Mouse (Mus musculus) stomach, embryonic 14.5 days (tissue): ENCODE measurements at regions not wholly inside any gene's neighbourhood (a gene's known extent, or its start where the extent isn't known, plus 50 kb on each side); places are given as distances from the start of the nearest gene placed in this dataset.

Source experiments
- ATAC-seq: fragments of 200-750 bp; cut with Nextera tagmentation; 2 replicates; pipeline ENCODE4 v1.8.0; 2017; ENCODE audit warnings: low read depth, moderate TSS enrichment; ENCODE audit not compliant: insufficient number of reproducible peaks, insufficient read depth, low FRiP score
- H3K27ac ChIP-seq: fragments of 300-500 bp; sonication (generic); 2 replicates; pipeline ENCODE4 v1.5.1; 2014; ENCODE audit warnings: mild to moderate bottlenecking, low read length, moderate library complexity, mixed read lengths
- H3K27me3 ChIP-seq: fragments of 300-500 bp; sonication (generic); 2 replicates; pipeline ENCODE4 v1.6.1; 2014; ENCODE audit warnings: low read length, control low read depth, mixed read lengths; ENCODE audit not compliant: control insufficient read depth, insufficient read depth
- H3K36me3 ChIP-seq: fragments of 300-500 bp; sonication (generic); 2 replicates; pipeline ENCODE4 v1.6.1; 2014; ENCODE audit warnings: mild to moderate bottlenecking, control low read depth, low read length, moderate library complexity, mixed read lengths; ENCODE audit not compliant: control insufficient read depth, insufficient read depth
- H3K4me1 ChIP-seq: fragments of 300-500 bp; sonication (generic); 2 replicates; pipeline ENCODE4 v1.6.1; 2014; ENCODE audit warnings: low read length, control low read depth, mixed read lengths; ENCODE audit not compliant: control insufficient read depth, insufficient read depth
- H3K4me2 ChIP-seq: fragments of 300-500 bp; sonication (generic); replicated peaks from 2 replicates; pipeline ENCODE4 v1.6.1; 2014; ENCODE audit warnings: low read depth, low read length, control low read depth
- H3K4me3 ChIP-seq: fragments of 300-500 bp; sonication (generic); 2 replicates; pipeline ENCODE4 v1.5.1; 2014; ENCODE audit warnings: low read depth, low read length, control low read depth
- H3K9ac ChIP-seq: fragments of 300-500 bp; sonication (generic); replicated peaks from 2 replicates; pipeline ENCODE4 v1.6.1; 2014; ENCODE audit warnings: low read depth, mild to moderate bottlenecking, control low read depth, low read length, moderate library complexity, mixed read lengths
- H3K9me3 ChIP-seq: fragments of 300-500 bp; sonication (generic); 2 replicates; pipeline ENCODE4 v1.6.1; 2016; ENCODE audit warnings: low read depth, low read length, control low read depth; ENCODE audit not compliant: control insufficient read depth
- WGBS: fragments of 180-500 bp; shearing (Covaris S2); extraction: QIAGEN DNeasy Blood & Tissue Kit; methylation state at CpG from one replicate; pipeline ENCODE4 v1.1.7; 2014; 5-methylcytosine and 5-hydroxymethylcytosine counted together

- no peak overlapping the region for H3K27ac ChIP-seq
- H3K4me3 ChIP-seq, result no peak overlapping the region
- H3K27me3 ChIP-seq, result no peaks in the 10 kb centered on the region
- H3K9ac ChIP-seq, result no peak overlapping the region
- H3K4me2 ChIP-seq, result no peak overlapping the region
- no peak for ATAC-seq
- no peaks in the 10 kb centered on the region for H3K36me3 ChIP-seq
- H3K9me3 ChIP-seq, result no peaks in the 10 kb centered on the region
- 68% methylated on average over 4 of the region's 4 CpGs for WGBS
- 0 out of 2 replicates have a peak, but pooled peaks cover 3% of the 10 kb centered on the region for H3K4me1 ChIP-seq
Measured at GRCm38 (mm10) chr2:79153070-79153469, 102.2 kb upstream of the Itga4 start.

GRCm38 (mm10) chr2:79158450-79159055 is 96.7 kb upstream of the Itga4 start:
- no peaks in the 10 kb centered on the region for H3K27me3 ChIP-seq
- no peak overlapping the region for H3K4me3 ChIP-seq
- no peak overlapping the region for H3K9ac ChIP-seq
- no peaks in the 10 kb centered on the region for H3K36me3 ChIP-seq
- no peaks in the 10 kb centered on the region for H3K9me3 ChIP-seq
- H3K4me2 ChIP-seq, result no peak overlapping the region
- H3K4me1 ChIP-seq, result no peaks in the 10 kb centered on the region
- H3K27ac ChIP-seq, result no peak overlapping the region
- no peak for ATAC-seq
- 70% methylated on average over 3 of the region's 3 CpGs for WGBS

DNA sequence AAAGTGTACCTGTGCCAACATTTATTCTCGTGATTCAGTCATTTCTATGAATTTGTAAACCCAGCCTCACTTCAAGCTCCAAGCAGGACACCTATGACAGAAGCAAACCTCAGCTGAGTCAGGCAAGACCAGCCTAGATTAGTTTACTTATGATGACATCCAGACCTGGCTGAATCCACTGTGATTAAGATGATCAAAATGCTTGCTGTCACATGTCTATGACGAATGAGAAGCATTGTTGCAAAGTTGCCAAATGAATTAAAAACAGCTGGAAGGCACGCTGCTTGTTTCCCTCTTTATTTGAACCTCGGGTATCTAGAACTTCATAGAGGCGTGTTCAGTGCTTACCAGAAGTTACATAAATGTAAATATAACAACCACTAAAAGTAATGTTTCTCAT is 95.9 kb upstream of the Itga4 start:
- ATAC-seq, result no peak
- Histone ChIP-seq H3K9ac (no peak overlapping the region), H3K27ac (no peak overlapping the region), H3K4me1 (no peaks in the 10 kb centered on the region), H3K9me3 (no peaks in the 10 kb centered on the region), H3K36me3 (no peaks in the 10 kb centered on the region), H3K27me3 (no peaks in the 10 kb centered on the region), H3K4me2 (no peak overlapping the region), H3K4me3 (no peak overlapping the region)
- 71% methylated on average over 5 of the region's 5 CpGs for WGBS

- no peak for ATAC-seq
- Histone ChIP-seq H3K27ac (no peak overlapping the region), H3K36me3 (no peaks in the 10 kb centered on the region), H3K4me1 (no peaks in the 10 kb centered on the region), H3K4me2 (no peak overlapping the region), H3K9ac (no peak overlapping the region), H3K27me3 (no peaks in the 10 kb centered on the region), H3K9me3 (no peaks in the 10 kb centered on the region), H3K4me3 (no peak overlapping the region)
- WGBS, result 38% methylated on average over 7 of the region's 7 CpGs
Measured at GRCm38 (mm10) chr2:79172967-79173919, 82.0 kb upstream of the Itga4 start.

- H3K4me2 ChIP-seq, result no peak overlapping the region
- H3K9ac ChIP-seq, result no peak overlapping the region
- no peaks in the 10 kb centered on the region for H3K4me1 ChIP-seq
- no peak for ATAC-seq
- no peaks in the 10 kb centered on the region for H3K27me3 ChIP-seq
- H3K36me3 ChIP-seq, result no peaks in the 10 kb centered on the region
- no peak overlapping the region for H3K27ac ChIP-seq
- no peak overlapping the region for H3K4me3 ChIP-seq
- no peaks in the 10 kb centered on the region for H3K9me3 ChIP-seq
- 78% methylated on average over 4 of the region's 4 CpGs for WGBS
Measured at GRCm38 (mm10) chr2:79174282-79174681, 80.9 kb upstream of the Itga4 start.

DNA sequence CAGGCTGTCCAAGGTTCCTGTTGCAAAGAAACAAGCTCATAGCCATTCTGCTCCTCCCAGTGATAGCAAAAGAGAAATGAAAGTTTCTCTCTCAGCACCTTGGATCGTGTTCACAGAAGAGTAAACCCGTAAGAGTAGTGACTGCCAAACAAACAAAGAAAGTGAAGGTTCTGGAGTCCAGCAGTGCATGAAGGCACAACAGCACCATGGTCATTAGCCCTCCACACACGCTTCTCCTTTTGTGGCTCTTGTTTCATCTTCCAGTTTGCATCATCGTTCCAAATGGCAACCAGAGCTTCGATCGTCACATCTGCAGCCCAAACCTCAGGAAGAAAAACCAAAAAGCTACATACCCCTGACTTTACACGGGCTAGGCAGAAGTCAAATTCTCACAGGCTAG is 74.4 kb upstream of the Itga4 start:
- no peak overlapping the region for H3K4me2 ChIP-seq
- no peaks in the 10 kb centered on the region for H3K27me3 ChIP-seq
- no peak overlapping the region for H3K4me3 ChIP-seq
- WGBS, result 71% methylated on average over 7 of the region's 7 CpGs
- no peaks in the 10 kb centered on the region for H3K36me3 ChIP-seq
- H3K27ac ChIP-seq, result no peak overlapping the region
- no peak for ATAC-seq
- H3K9ac ChIP-seq, result no peak overlapping the region
- H3K9me3 ChIP-seq, result no peaks in the 10 kb centered on the region
- no peaks in the 10 kb centered on the region for H3K4me1 ChIP-seq

DNA sequence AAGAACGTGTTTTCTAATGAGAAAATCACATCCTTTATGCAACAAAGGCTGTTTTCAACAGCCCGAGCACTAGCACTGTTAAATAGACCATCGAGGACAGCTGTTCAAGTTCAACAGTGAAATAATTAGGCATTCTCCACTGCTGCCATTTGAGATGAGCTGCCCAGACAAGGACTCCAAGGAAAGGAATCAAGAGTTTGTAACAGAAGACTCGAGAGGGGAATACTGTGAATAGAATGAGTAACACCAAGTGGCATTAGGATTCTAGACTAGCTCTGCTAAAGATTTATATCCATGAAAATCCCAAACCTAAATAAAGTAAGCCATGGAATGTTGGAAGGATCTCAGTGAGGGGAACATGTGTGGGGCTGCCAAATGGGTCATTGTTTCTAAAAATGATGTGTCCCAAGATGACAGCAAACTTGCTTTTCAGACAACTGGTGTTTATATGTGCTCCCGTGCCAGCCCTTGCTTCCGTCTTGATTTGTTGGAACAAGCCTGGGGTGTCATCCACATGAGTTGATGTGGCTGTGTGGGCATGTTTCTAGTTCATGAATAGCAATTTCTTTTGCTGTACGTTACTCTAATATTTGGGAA is 72.1 kb upstream of the Itga4 start:
- no peak overlapping the region for H3K27ac ChIP-seq
- no peak for ATAC-seq
- no peak overlapping the region for H3K4me2 ChIP-seq
- H3K9me3 ChIP-seq, result no peaks in the 10 kb centered on the region
- no peaks in the 10 kb centered on the region for H3K36me3 ChIP-seq
- no peaks in the 10 kb centered on the region for H3K27me3 ChIP-seq
- H3K9ac ChIP-seq, result no peak overlapping the region
- H3K4me3 ChIP-seq, result no peak overlapping the region
- H3K4me1 ChIP-seq, result no peaks in the 10 kb centered on the region
- WGBS, result 53% methylated on average over 7 of the region's 7 CpGs

GRCm38 (mm10) chr2:79185234-79186101 is 69.8 kb upstream of the Itga4 start:
- Histone ChIP-seq H3K27me3 (no peaks in the 10 kb centered on the region), H3K27ac (no peak overlapping the region)
- 81% methylated on average over 11 of the region's 11 CpGs for WGBS

More at GRCm38 (mm10) chr2:79185234-79186101, 69.8 kb upstream of the Itga4 start:
- ATAC-seq, result no peak
- Histone ChIP-seq H3K4me3 (no peak overlapping the region), H3K36me3 (no peaks in the 10 kb centered on the region), H3K9me3 (no peaks in the 10 kb centered on the region), H3K4me1 (no peaks in the 10 kb centered on the region), H3K9ac (no peak overlapping the region), H3K4me2 (no peak overlapping the region)
